Mouse (Mus musculus) activated CD4-positive, CD25-positive, alpha-beta regulatory T cell, adult 4 months (primary cell): ENCODE data around the gene Gm5134. TPM values are rescaled to one million over a fixed set of nuclear protein-coding genes. Genes with fewer than 3 reads are reported as not detected.
A peak's percentile ranks its signal among the peaks of the same experiment; 100 is the strongest.

ENCODE experiments used
- ATAC-seq: one replicate; pipeline ENCODE4 v1.8.0; 2017
- polyA plus RNA-seq, 2 experiments: library from polyadenylated mRNA; unstranded; fragments of 100-300 nt; shearing (Covaris generic); gene quantifications; one replicate each; pipeline ENCODE4 v1.2.1; 2017

Gene Gm5134
- polyA plus RNA-seq, 2 experiments from 2014 or later: 0.27 to 0.41 TPM

DNA sequence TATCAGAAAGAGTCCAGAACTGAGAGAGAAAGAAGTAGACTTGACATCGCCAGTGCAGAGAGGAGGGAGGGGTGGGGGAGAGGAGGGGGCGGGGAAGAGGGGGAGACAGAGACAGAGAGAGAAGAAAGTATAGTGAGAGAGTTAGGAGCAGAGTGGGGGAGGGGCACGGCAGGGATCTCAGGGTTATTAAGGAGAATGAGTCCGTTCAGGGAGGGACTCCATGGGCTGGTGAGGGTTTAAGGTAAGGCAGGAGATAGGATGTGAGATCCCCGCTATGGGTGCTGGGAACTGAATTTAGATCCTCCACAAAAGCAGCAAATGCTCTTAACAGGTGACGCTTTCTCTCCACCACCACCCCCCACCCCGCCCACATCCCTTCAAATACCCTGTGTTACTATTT, 46.8 kb downstream of the Gm5134 start:
- no peak for ATAC-seq

DNA sequence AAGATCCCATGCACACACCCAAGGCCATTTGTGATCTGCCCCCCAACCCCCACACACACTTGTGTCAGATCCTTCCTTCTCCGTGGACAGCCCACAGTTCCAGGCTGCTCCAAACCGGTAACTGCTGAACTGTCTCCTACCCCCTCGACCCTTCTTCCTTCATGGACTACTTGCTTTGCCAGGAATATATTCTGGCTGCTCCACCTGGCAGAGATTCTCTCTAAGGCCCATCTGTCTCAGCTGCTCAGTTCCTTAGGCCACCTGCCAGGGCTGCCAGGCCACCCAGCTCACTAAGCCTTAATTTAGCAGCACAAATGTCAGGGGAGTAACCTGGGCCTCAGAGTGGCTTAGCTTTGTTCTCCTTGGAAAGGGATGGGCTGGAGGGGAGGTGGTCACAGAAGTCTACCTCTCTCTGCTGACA, 47.8 kb downstream of the Gm5134 start:
- ATAC-seq: no peak

DNA sequence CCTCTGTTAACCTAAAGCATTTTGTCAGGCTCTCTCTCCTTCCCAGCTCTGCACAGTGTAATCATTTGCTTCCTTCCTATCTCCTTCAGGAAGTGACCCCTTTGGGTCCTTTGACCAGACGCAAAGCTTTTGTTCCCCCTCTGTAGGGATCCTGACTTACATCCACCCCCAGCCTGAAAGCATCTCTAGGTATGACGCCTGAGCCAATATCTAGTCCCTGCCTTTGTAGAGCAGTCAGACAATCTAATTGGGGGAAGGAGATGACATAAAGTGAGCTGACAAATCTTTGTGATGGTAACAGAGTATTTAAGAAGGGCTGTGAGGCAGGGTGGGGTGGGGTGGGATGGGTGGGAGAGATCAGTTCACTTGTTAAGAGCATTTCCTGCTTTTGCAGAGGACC, 48.3 kb downstream of the Gm5134 start:
- ATAC-seq: no peak

DNA sequence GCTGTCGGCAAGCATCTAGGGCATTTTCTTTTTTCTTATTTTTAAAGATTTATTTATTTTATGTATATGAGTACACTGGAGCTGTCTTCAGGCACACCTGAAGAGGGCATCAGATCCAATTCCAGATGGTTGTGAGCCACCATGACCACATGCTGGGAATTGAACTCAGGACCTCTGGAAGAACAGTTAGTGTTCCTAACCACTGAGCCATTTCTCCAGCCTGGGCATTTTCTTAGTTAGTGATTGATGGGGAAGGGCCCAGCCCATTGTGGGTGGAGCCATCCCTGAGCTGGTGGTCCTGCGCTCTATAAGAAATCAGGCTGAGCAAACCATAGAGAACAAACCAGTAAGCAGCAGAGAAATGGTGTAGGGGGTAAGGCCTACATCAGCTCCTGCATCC, 48.9 kb downstream of the Gm5134 start:
- ATAC-seq: no peak

DNA sequence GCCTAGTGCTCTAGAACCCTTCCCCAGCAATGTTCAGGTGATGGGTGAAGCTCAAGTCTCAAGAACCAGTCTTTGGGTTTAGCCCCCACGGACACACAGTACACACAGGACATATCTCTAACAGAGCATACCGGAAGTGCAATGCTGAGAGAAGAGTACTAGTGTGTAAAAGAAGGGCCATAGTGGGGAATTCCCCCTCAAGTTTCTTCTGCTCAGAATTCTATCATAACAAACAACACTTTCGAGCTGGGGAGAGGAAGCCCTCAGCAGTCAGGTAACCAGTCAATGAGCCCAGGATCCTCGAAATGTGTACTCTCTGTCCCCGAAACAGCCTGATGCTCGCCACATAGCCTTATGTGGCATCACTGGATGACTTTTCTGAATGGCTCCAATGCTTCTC, 52.1 kb downstream of the Gm5134 start:
- peak; percentile 96 for ATAC-seq

DNA sequence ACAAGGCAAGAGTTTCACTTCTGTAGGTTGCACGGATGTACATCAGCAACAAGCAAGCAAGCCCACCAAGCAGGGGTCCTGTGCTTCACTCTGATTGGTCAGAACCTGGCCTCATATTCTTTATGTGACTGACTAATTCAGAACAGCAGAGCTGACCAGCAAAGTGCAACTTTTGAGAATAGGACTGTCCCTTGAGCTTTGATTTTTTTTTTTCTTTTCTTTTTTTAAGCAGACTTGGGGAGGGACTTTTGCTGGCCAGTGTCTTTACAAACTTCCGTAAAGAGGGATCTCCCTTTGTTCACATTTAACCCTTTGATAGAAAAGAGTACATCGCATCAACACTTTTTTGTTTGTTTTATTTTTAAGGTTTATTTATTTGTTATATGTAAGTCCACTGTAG, 55.5 kb downstream of the Gm5134 start:
- ATAC-seq: no peak

DNA sequence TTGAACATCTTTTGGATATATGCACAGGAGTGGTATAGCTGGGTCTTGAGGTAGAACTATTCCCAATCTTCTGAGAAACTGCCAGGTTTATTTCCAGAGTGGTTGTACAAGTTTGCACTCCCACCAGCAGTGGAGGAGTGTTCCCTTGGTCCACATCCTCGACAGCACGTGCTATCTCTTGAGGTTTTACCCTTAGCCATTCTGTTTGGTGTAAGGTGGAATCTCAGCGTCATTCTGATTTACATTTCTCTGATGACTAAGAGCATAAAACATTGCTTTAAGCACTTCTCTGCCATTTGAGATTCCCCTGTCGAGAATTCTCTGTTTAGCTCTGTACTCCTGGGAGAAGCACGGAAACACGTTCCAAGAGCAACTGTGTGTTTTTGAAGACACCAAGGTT, 58.6 kb downstream of the Gm5134 start:
- no peak for ATAC-seq

DNA sequence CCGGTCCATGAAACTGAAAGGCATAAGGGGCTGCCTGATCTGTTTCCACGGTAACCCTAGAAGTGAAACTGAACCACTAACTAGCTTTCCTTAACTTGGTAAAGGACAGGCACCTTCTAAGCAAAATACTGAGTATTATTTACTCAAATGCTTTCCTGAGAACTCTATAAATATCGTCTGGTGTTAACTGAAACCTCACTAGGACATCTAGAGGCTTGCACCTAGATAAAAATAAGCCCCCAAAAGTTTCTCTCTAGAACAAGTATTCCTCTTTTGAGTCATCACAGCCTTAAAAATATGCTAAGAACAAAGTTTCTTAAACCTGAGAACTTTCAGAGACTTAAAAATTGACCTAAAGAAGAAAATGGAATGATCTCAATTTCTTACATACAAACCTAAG, 62.6 kb downstream of the Gm5134 start:
- ATAC-seq: no peak

DNA sequence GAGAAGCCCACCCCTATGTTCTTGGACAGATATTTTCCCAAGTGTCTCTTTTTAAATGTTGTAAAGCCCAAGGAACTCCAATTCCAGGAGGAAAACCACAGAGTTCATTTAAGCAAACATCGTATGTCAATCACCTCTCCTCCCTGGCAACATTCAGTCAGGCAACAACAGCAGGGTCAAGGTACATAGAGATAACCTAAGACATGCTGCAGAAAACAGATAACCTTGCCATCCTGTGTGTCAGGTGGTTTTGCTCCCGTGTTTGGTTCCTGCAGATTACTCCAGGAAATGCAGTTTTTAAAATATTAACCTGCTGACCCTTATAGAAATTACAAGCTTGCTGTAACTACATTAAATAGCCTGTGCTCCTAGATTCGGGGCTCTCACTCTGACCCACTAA, 67.4 kb downstream of the Gm5134 start:
- no peak for ATAC-seq

DNA sequence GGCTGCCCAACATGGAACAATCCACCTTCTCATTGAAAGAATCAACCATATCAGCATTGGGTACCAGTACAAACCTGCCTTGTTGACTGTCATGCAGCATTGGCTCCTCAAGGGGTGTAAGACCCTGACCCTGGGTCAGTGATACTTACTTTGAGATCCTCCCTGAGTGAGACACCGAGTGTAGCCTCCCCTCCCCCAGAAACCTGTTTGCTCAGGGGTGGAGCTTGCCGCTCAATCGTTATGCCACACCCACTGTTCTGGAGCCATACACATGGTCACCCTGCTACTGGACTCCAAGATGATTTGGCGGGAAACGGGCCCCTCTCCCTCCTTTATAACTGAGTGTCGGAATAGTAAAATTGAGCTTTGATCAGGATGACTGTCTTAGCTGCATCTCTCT, 69.6 kb downstream of the Gm5134 start:
- ATAC-seq: no peak

DNA sequence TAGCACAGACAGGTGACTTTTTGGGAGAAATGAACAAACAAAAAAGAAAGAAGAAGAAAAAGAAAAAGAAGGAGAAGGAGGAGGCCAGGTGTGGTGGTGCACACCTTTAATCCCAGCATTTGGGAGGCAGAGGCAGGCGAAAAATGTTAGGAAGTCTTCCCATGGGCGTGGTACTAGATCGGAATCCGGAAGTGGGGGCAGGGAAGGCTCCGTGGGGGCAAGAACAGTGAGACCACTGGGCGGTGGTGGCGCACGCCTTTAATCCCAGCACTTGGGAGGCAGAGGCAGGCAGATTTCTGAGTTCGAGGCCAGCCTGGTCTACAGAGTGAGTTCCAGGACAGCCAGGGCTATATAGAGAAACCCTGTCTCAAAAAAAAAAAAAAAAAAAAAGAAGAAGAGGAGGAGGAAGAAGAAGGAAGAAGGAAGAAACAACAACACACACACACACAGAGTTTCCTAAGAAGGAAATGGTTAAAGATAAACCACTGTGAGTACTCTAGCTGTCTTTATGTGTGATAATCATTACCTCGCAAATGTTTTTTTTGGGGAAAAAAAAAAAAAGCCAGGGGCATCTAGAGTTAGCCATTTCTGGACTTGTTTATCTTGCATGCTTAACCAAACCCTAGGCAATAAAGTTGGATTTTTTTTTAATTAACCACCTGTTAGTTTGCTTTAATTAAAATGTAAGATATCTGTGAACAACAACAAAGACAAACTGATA, 71.3 kb downstream of the Gm5134 start:
- ATAC-seq: no peak

DNA sequence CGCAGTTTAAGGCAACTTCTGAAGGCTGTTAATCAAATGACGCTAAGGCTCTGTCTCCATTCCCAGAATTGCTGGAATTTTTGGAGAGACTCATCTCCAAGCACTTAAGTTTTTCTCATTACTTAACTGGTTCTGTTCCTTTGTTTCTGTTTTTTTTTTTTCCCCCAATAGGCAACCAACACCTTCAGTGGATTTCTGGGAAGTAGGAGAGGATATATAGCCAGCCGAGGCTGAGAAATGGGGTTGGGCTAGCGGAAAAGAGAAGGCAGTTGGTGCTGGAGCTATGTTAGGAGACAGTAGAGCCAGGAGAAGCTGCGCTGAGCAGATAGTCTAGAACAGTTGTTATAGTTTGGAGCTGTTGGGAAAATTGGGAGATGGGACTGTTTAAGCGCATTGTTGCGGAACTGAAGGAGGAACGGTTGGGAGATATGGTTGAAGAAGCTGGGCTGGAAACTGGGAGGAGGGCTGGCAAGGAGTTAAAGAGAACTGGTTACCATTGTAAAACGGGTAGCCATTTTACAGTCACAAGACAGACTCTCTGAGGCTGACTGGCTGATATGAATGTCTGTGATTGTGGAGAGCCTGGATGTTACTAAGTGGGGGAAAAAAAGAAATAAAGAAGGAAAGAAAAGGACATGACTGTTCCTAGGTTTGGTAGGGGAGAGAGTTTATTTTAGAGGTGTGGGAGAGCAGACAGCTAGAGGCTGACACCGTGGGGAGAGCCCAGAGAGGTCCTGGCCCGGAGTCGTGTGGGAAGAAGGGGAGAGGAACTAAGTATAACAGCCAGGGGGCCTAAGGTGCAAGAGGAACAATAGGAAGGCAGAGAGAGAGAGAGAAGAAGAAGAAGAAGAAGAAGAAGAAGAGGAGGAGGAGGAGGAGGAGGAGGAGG, 73.1 kb downstream of the Gm5134 start:
- ATAC-seq: no peak

DNA sequence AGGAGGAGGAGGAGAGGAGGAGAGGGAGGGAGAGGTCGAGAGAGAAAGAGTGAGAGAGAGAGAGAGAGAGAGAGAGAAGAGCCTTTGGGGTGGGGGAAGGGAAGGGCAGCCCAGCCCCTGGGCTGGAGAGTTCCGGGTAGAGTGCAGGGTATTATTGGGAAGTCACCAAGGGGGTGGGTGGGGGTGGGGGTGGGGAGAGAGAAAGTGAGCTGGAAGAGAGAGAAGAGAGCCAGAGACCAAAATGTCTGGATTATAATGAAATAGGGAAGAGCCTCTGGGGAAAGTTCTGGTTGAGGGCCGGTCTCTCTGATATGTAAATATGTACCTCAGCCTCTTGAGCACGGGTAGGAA, 73.7 kb downstream of the Gm5134 start:
- no peak for ATAC-seq

DNA sequence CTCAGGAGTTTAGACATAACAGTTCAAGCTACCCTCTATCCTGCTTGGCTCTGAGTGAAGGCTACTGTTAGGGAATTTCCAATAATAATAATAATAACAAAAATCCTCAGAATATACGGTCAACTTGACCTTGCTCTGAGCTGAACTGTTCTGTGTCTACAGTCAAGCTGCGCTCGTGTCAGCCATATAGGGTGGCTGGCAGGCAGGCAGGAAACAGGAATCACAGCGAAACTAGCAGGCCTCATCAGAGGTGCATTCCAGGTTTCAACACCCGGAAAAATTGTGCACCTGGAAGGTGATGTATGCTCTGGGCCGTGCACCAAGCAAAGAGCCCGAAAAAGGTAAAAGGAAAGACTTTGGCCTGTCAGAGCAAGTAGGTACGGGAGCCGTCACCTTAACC, 74.1 kb downstream of the Gm5134 start:
- ATAC-seq: no peak

DNA sequence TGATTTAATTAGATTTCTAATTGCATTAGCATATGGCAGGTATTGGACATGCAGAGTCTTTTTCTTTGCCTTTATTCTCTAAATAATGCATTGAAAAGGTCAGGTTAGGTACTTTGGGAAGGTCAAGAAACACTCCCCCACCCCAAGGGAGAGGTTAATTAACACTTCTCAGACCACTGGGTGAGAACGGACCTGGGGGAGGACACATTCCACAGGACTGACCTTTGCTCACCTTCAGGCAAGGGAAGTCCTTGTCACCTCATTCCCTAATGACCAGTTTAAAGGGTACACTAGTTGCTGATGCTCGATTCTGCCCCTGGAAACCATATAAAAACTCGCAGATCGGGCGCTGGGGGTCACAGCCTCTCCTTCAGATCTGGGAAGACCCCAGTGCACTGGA, 75.0 kb downstream of the Gm5134 start:
- no peak for ATAC-seq

DNA sequence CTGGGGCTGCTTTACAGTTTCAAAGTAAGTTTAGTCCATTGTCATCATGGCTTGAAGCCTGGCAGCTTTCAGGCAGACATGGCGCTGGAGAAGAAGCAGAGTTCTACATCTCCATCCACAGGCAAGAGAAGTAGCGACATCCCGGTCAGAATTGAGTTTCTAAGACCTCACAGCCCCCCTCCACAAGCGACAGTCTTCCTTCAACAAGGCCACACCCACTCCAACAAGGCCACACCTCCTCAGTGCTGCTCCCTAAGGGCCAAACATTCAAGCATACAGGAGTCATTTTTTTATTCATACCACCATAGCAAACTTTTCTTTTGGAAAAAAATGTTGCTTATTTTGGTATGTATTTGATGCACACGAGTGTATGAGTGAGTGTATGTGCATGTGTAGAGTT, 76.2 kb downstream of the Gm5134 start:
- no peak for ATAC-seq

DNA sequence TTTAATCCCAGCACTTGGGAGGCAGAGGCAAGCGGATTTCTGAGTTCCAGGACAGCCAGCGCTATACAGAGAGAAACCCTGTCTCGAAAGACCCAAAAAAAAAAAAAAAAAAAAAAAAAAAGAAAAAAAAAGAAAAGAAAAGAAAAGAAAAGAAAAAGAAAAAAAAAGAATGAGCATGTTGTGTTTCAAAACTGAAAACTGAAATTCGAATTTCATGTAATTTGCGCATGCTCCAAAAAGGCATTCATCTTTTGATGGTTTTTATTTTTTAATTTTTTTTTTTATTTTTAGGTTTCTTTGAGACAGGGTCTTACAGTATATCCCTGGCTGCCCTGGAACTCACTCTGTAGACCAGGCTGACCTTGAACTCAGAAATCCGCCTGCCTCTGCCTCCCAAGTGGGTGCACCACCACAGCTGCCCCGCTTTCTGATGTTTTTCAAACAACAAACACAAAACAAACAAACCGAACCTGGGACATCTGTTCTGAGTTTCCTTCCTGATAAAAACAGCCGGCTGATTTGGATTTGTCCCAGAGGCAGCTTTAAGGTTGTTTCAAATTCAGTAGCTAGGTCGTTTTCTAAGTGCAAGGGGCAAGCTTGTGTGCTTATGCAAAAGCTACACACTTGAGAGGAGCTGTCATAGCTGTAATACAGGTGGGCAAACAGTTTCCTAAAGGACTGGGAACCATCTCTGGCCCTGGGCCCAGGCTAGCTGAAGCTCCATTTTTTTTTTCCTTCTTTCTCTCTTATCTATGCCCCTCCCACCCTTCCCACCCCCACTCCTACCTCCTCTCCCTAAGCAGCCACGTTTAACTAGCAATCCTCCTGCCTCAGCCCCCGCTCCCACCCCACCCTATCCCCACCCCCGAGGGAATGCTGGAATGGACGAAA, 77.4 kb downstream of the Gm5134 start:
- no peak for ATAC-seq

DNA sequence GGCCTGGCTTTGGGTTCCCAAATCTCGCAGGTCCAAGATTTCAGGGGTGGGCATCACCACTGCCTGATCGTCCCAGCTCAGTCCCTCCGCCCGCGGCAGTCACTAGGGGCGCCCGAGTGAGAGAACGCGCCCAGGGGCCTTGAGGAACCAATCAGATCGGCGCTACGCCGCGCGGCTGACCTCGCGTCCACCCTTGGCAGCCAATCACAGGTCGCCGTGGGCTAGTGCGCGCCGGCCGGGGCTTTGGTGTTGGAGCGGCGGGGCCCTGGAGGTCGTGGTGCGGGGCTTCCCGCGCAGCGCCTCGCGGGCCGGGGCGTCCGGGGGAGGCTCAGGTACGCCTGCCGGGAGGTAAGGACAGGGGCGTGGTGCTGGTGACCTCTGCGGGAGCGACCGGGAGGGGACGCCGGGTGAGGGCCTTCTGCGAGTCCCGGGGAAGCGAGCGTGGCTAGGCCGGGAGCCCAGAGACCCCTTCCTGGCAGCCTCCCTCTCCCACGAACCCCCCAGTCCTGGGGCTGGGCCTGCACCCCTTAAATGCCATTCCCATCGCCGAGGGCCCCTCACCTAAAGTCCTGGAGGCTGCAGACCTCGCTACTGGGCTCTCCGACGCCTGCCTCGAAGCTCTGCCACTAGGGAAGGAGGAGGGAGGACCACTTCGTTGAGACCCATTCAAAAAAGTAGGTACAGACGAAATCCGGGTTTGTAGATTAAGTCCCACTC, 78.2 kb downstream of the Gm5134 start, which contains the start of gene Zfp280b:
TSS of gene Zfp280b (plus strand) at position 249 of the 717 bp plus-strand sequence.
- ATAC-seq: peak; percentile 93

DNA sequence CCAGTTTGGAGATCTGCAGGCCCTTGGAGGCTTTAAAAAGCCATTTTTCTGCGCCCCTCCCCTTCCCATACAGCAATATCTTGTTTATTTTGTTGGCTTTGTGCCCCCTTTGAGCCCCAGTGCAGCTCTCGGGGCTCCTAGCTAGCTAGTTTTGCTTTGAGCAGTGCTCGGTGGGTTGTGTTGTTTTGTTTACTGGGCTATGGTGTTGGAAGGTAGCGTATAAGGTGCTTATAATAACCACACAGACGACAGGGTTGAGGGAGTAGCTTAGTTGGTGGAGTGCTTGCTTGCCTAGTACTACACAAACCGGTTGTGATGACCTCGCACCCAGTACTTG, 78.8 kb downstream of the Gm5134 start:
- ATAC-seq: peak; percentile 1

DNA sequence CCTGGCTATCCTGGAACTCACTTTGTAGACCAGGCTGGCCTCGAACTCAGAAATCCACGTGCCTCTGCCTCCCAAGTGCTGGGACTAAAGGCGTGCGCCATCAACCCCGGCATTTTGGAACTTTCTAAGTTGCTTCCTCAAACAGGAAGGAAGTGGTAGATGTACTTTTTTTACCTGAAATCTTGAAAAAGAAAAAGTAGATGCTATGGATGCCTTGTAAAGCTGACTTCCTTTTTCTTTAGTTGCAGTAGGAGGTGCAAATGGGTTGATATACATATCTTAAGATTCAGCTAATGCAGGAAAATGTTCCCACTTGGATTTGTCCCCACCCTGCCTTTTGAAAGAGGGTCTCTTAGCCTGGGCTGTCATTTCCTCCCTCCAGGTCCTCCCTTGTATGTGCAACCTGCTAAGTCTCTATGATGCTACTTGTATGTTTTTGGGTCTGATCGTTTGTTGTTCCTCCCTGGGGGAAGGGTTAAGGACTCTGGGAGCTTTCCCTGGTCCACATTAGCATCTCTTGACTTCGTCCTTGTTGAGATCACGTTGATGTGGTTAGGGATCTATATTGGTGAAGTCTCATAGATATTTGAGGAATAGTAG, 79.8 kb downstream of the Gm5134 start:
- ATAC-seq: peak; percentile 17

DNA sequence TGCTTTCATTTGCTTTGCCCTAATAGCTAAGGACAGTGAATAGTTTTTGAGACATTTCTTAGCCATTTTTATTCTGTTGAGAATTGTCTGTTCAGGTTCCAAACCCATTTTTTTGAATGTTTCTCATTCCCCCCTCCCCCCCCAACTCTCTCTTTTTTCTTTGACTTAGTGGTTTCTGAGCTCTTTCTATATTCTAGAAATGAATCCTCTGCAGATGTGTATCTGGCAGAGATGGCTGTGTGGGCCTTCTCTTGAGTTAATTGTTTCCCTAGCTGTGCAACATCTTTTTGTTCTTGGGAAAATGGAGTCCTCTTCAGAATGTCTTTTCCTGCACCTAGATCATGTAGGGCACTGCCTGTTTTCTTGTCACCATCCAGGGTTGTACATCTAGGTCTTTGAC, 81.0 kb downstream of the Gm5134 start:
- no peak for ATAC-seq

DNA sequence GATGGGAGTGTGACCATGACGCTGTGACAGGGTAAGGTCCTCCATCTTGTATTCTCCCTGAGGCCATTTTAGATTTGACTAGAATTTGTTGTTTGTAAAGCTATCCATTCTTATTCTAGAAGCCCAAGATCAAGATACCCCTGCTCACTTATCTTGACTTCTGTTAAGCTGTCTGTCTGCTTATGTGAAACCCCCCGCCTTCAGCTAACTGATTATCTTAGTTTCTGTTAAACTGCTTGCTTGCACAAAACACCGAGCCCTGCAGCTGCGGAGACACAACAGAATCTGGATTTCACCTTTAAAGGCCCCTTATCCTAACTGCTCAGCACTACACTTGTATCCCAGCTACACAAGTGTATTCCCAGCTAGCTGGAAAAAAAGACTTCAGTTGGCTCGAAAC, 82.6 kb downstream of the Gm5134 start:
- ATAC-seq: no peak
